Mouse (Mus musculus): Measurements from ENCODE around the gene 4930451I11Rik. TPM values are rescaled to one million over a fixed set of nuclear protein-coding genes. Genes with fewer than 3 reads are reported as not detected.

The 4930451I11Rik gene
- polyA plus RNA-seq, 1 experiment from 2014 or later = not detected

DNA sequence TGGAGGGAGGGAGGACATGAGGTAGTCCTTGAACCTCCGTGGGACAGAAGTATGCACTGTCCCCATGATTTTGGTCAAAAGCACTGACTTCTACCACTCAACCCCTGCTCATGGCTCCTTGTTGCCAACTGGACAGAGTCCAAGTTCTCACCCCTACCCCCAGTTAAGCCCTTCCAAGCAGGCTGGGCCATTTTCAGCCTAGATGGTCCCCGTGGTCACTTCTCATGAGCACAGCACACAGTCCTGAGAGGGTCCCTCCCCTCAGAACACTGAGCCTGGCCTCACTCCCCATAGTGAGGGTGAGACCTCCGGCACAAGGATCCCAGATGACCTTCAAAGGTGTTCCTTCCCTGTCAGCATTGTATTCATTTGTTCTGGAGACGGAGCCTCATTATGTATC is 42.3 kb downstream of the 4930451I11Rik start:
- Histone ChIP-seq H3K36me3 (peaks cover 63% of the 10 kb centered on the region), H3K27me3 (no peaks in the 10 kb centered on the region), H3K27ac (replicated peaks) (no peak overlapping the region), H3K4me3 (no peak overlapping the region), H3K9me3 (no peaks in the 10 kb centered on the region), H3K4me2 (replicated peaks) (no peak overlapping the region), H3K9ac (replicated peaks) (no peak overlapping the region), H3K4me1 (peaks cover 20% of the 10 kb centered on the region)
- ATAC-seq (ENCODE audit: low FRiP score, low read depth) = no peak
- 94% methylated on average over 4 of the region's 4 CpGs for WGBS

DNA sequence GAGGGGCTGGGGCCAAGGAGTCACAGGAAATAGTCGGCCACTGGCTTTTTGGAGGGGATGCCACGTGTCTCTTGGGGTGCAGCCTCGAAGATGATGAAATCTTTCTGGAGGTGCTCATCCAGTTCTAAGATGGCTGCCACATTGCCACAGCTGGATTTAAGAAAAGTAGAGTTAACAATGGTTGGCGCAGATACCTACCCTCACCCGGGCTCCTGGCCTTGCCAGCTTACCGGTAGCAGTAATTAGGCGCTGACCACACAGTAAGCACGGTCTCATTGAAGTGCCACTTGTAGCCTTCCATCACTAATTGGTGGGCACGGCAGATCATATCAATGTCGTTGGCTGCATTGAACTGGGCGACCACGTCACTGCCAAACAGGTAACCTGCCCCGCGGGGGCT is 45.3 kb downstream of the 4930451I11Rik start:
- Histone ChIP-seq H3K9ac (replicated peaks) (no peak overlapping the region), H3K4me1 (peaks cover 16% of the 10 kb centered on the region), H3K4me3 (no peak overlapping the region), H3K27ac (replicated peaks) (no peak overlapping the region), H3K36me3 (peaks cover 68% of the 10 kb centered on the region), H3K9me3 (no peaks in the 10 kb centered on the region), H3K27me3 (no peaks in the 10 kb centered on the region), H3K4me2 (replicated peaks) (no peak overlapping the region)
- 91% methylated on average over 14 of the region's 14 CpGs for WGBS
- no peak for ATAC-seq (ENCODE audit: low FRiP score, low read depth)

DNA sequence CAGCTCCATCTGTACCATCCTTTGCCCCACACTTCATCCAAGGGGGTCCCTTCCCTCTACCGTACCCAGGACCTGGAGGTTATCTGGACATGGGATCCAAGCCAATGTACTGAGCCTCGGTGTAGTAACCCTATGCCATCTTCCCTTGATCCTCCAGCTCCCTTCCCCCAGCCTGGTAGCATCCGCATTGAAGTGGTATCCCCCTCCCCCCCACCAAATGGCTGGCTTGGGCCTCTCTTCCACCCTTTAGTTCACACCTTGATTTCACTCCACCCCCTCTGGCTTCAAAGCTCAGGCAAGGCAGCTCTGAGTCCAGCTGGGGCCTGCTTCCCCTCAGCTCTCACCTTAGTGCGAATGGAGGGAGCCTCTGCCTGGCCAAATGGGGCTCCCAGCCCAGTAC is 46.4 kb downstream of the 4930451I11Rik start:
- 89% methylated on average over 4 of the region's 4 CpGs for WGBS

DNA sequence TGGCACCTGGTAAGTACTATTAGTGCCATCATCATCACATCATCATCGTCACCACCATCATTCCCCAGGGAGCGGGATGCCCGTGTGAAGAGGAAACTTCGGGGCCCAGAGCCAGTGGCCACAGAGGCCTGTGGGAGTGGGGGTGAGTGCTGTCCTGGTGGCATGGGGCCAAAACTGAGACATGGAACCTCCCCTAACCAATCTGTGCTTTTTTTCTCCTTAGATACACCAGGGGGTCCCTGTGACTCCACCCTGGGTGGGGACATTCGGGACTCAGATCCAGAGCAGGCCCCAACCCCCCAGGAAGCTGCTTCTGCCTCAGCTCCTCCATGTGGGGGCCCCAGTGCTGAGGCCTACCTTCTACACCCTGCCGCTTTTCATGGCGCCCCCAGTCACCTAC is 47.0 kb downstream of the 4930451I11Rik start:
- H3K36me3 ChIP-seq = peaks cover 59% of the 10 kb centered on the region

More for the DNA sequence above, 46.4 kb downstream of the 4930451I11Rik start:
- H3K4me1 ChIP-seq = peaks cover 14% of the 10 kb centered on the region
- no peak for ATAC-seq (ENCODE audit: low FRiP score, low read depth)
- H3K9ac ChIP-seq (replicated peaks) = no peak overlapping the region
- no peaks in the 10 kb centered on the region for H3K9me3 ChIP-seq
- H3K27ac ChIP-seq (replicated peaks) = no peak overlapping the region
- no peaks in the 10 kb centered on the region for H3K27me3 ChIP-seq
- H3K36me3 ChIP-seq = peaks cover 65% of the 10 kb centered on the region
- H3K4me3 ChIP-seq = no peak overlapping the region
- no peak overlapping the region for H3K4me2 ChIP-seq (replicated peaks)

DNA sequence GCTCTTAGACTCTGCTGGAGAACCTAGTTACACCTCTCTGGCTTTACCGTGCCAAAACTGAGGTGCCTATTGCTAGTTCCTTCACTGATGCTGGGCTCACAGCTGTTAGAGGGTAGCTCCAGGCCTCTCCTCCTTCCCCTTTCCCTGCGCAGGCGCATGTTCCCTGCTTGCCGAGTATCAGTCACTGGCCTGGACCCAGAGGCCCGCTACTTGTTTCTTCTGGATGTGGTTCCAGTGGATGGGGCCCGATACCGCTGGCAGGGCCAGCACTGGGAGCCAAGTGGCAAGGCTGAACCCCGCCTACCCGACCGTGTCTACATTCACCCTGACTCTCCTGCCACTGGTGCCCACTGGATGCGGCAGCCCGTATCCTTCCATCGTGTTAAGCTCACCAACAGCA is 48.7 kb downstream of the 4930451I11Rik start:
- Histone ChIP-seq H3K36me3 (peaks cover 42% of the 10 kb centered on the region), H3K27ac (replicated peaks) (peak overlapping the region; percentile 20; the same call in 1 of the 2 replicates), H3K4me2 (replicated peaks) (no peak overlapping the region), H3K9ac (replicated peaks) (no peak overlapping the region), H3K4me1 (peaks cover 27% of the 10 kb centered on the region), H3K4me3 (no peak overlapping the region), H3K27me3 (no peaks in the 10 kb centered on the region), H3K9me3 (no peaks in the 10 kb centered on the region)
- 87% methylated on average over 13 of the region's 13 CpGs for WGBS
- no peak for ATAC-seq (ENCODE audit: low FRiP score, low read depth)

More for the DNA sequence above, 47.0 kb downstream of the 4930451I11Rik start:
- no peak overlapping the region for H3K4me3 ChIP-seq
- no peaks in the 10 kb centered on the region for H3K27me3 ChIP-seq
- H3K27ac ChIP-seq (replicated peaks) = no peak overlapping the region
- no peak overlapping the region for H3K9ac ChIP-seq (replicated peaks)
- no peak for ATAC-seq (ENCODE audit: low FRiP score, low read depth)
- H3K4me1 ChIP-seq = peaks cover 20% of the 10 kb centered on the region
- no peak overlapping the region for H3K4me2 ChIP-seq (replicated peaks)
- H3K9me3 ChIP-seq = no peaks in the 10 kb centered on the region
- 97% methylated on average over 7 of the region's 7 CpGs for WGBS

DNA sequence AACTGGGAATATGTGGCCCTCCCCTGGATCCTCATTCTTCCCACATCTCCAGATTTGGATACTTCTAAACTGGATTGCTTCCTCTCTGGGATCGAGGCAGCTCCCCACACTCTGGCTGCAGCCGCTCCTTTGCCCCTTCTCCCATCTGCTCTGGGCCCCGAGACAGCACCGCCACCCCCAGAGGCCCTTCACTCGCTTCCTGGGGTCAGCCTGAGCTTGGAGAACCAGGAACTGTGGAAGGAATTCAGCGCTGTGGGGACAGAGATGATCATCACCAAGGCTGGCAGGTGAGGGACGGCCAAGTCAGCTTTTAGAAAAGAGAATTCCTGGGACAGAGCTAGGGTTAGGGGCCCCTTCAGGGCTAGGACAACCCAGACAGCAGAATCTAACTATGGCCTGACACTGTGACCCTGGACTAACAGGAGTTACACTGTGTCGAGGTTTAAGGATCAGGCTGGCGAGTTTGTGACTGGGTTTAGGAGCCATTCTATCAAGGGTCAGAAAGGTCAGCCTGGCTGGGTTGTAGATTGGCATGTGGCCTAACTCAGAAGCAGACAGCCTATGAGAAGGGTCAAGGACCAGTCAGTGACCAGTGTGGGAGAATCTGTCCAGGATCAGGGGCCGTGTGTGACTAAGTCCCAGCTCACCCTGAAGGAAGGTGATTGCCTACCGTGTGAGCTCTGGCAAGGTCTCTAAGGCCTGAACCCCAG is 49.6 kb downstream of the 4930451I11Rik start:
- Histone ChIP-seq H3K9me3 (no peaks in the 10 kb centered on the region), H3K9ac (replicated peaks) (peak overlapping the region; percentile 53; the same call in 1 of the 2 replicates), H3K4me3 (no peak overlapping the region), H3K27me3 (no peaks in the 10 kb centered on the region), H3K4me1 (peaks cover 35% of the 10 kb centered on the region), H3K36me3 (peaks cover 33% of the 10 kb centered on the region), H3K4me2 (replicated peaks) (peak overlapping the region; percentile 87), H3K27ac (replicated peaks) (no peak overlapping the region)
- WGBS = 41% methylated on average over 11 of the region's 11 CpGs
- ATAC-seq (ENCODE audit: low FRiP score, low read depth) = no peak

DNA sequence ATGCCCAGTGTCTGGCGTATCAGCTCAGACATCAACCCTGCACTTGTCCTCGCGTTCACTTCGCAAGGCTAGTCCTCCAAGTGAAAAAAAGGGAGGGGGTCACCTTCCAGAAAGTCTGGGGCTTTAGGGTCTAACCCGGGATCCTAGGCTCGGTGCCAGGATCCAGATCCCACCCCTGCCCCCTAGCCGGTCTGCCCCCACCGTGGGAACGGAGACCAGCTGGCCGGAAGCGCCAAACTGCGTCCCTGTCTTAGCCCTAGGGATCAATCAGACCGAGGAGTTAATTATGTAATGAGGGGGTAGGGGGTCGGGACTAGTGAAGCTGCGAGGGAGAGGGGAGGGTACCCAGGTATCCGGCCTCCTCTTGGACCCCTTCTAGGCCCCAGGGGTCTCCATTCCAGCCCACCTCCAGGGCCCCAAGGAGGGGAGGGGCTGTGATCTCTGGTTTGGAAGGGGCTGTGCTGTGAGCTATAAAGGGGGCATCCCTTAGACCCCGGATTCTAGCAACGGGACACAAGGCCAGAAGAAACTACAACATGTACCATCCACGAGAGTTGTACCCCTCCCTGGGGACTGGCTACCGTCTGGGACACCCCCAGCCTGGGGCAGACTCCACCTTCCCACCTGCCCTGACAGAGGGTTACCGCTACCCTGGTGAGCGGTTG is 50.3 kb downstream of the 4930451I11Rik start, which contains the start of gene Tbx6:
Tbx6 (plus strand) TSS at position 513 of the 665 bp plus-strand sequence.
- WGBS = 5% methylated on average over 22 of the region's 22 CpGs
- peaks cover 39% of the 10 kb centered on the region for H3K4me1 ChIP-seq
- peak within 1 kb of the TSS; percentile 87 for H3K4me2 ChIP-seq (replicated peaks)

More for the DNA sequence above, 50.3 kb downstream of the 4930451I11Rik start, which contains the start of gene Tbx6:
- H3K4me3 ChIP-seq = peak within 1 kb of the TSS; percentile 42
- peaks cover 26% of the 10 kb centered on the region for H3K36me3 ChIP-seq
- no peaks in the 10 kb centered on the region for H3K9me3 ChIP-seq
- H3K27ac ChIP-seq (replicated peaks) = peak within 1 kb of the TSS; percentile 81
- H3K9ac ChIP-seq (replicated peaks) = peak within 1 kb of the TSS; percentile 53
- ATAC-seq (ENCODE audit: low FRiP score, low read depth) = peak; percentile 19
- H3K27me3 ChIP-seq = no peaks in the 10 kb centered on the region

Other genes starting within 250 kb of the 4930451I11Rik start
- 0.27 and 0.63 TPM in 2 replicates for gene Apobr, start 246.7 kb downstream of the 4930451I11Rik start, polyA plus RNA-seq (2016; fragmentation: Nextera tagmentation; extraction: Ambion mirVana)
- gene Cln3, start 245.8 kb downstream of the 4930451I11Rik start, polyA plus RNA-seq (2016; fragmentation: Nextera tagmentation; extraction: Ambion mirVana) = 26.1 and 29.2 TPM in 2 replicates
- gene Il27, start 236.7 kb downstream of the 4930451I11Rik start, polyA plus RNA-seq (2016; fragmentation: Nextera tagmentation; extraction: Ambion mirVana) = not detected in 2 replicates
- 4.4 and 7.9 TPM in 2 replicates for gene Nupr1, start 200.8 kb downstream of the 4930451I11Rik start, polyA plus RNA-seq (2016; fragmentation: Nextera tagmentation; extraction: Ambion mirVana)
- 44.1 and 46.4 TPM in 2 replicates for gene Sgf29, start 182.3 kb downstream of the 4930451I11Rik start, polyA plus RNA-seq (2016; fragmentation: Nextera tagmentation; extraction: Ambion mirVana)
- gene Sult1a1, start 155.2 kb downstream of the 4930451I11Rik start, polyA plus RNA-seq (2016; fragmentation: Nextera tagmentation; extraction: Ambion mirVana) = 0.45 and 1.1 TPM in 2 replicates
- 151 TPM in 2 replicates for gene Bola2, start 136.2 kb downstream of the 4930451I11Rik start, polyA plus RNA-seq (2016; fragmentation: Nextera tagmentation; extraction: Ambion mirVana)
- gene Slx1b, start 135.9 kb downstream of the 4930451I11Rik start, polyA plus RNA-seq (2016; fragmentation: Nextera tagmentation; extraction: Ambion mirVana) = 16.6 and 19.1 TPM in 2 replicates
- 60.8 and 65.9 TPM in 2 replicates for gene Coro1a, start 123.9 kb downstream of the 4930451I11Rik start, polyA plus RNA-seq (2016; fragmentation: Nextera tagmentation; extraction: Ambion mirVana)
- gene Mapk3, start 72.0 kb downstream of the 4930451I11Rik start, polyA plus RNA-seq (2016; fragmentation: Nextera tagmentation; extraction: Ambion mirVana) = 56.1 and 58.0 TPM in 2 replicates
- gene Gdpd3, start 65.3 kb downstream of the 4930451I11Rik start, polyA plus RNA-seq (2016; fragmentation: Nextera tagmentation; extraction: Ambion mirVana) = 2.0 and 2.4 TPM in 2 replicates
- 125 and 126 TPM in 2 replicates for gene Ypel3, start 54.7 kb downstream of the 4930451I11Rik start, polyA plus RNA-seq (2016; fragmentation: Nextera tagmentation; extraction: Ambion mirVana)
- 0.64 and 0.65 TPM in 2 replicates for gene Tbx6, start 50.2 kb downstream of the 4930451I11Rik start, polyA plus RNA-seq (2016; fragmentation: Nextera tagmentation; extraction: Ambion mirVana)
- 315 and 323 TPM in 2 replicates for gene Ppp4c, start 39.1 kb downstream of the 4930451I11Rik start, polyA plus RNA-seq (2016; fragmentation: Nextera tagmentation; extraction: Ambion mirVana)
- gene Fam57b, start 34.0 kb downstream of the 4930451I11Rik start, polyA plus RNA-seq (2016; fragmentation: Nextera tagmentation; extraction: Ambion mirVana) = 19.3 and 20.0 TPM in 2 replicates
- gene Doc2a, start 15.8 kb upstream of the 4930451I11Rik start, polyA plus RNA-seq (2016; fragmentation: Nextera tagmentation; extraction: Ambion mirVana) = 6.3 and 7.7 TPM in 2 replicates
- gene Hirip3, start 30.3 kb upstream of the 4930451I11Rik start, polyA plus RNA-seq (2016; fragmentation: Nextera tagmentation; extraction: Ambion mirVana) = 43.1 and 51.6 TPM in 2 replicates
- 90.9 and 96.0 TPM in 2 replicates for gene Ino80e, start 30.7 kb upstream of the 4930451I11Rik start, polyA plus RNA-seq (2016; fragmentation: Nextera tagmentation; extraction: Ambion mirVana)
- 68.3 and 71.0 TPM in 2 replicates for gene Taok2, start 53.1 kb upstream of the 4930451I11Rik start, polyA plus RNA-seq (2016; fragmentation: Nextera tagmentation; extraction: Ambion mirVana)
- 32.7 and 36.5 TPM in 2 replicates for gene Tmem219, start 91.3 kb upstream of the 4930451I11Rik start, polyA plus RNA-seq (2016; fragmentation: Nextera tagmentation; extraction: Ambion mirVana)
- gene Kctd13, start 97.2 kb upstream of the 4930451I11Rik start, polyA plus RNA-seq (2016; fragmentation: Nextera tagmentation; extraction: Ambion mirVana) = 50.5 and 53.7 TPM in 2 replicates
- 1.6 and 2.7 TPM in 2 replicates for gene Asphd1, start 117.9 kb upstream of the 4930451I11Rik start, polyA plus RNA-seq (2016; fragmentation: Nextera tagmentation; extraction: Ambion mirVana)
- gene Sez6l2, start 118.9 kb upstream of the 4930451I11Rik start, polyA plus RNA-seq (2016; fragmentation: Nextera tagmentation; extraction: Ambion mirVana) = 13.8 and 16.9 TPM in 2 replicates
- gene Cdipt, start 144.3 kb upstream of the 4930451I11Rik start, polyA plus RNA-seq (2016; fragmentation: Nextera tagmentation; extraction: Ambion mirVana) = 81.1 and 87.2 TPM in 2 replicates
- 1.0 and 1.3 TPM in 2 replicates for gene Cdiptos, start 144.5 kb upstream of the 4930451I11Rik start, polyA plus RNA-seq (2016; fragmentation: Nextera tagmentation; extraction: Ambion mirVana)
- 5.0 and 5.8 TPM in 2 replicates for gene Mvp, start 183.0 kb upstream of the 4930451I11Rik start, polyA plus RNA-seq (2016; fragmentation: Nextera tagmentation; extraction: Ambion mirVana)
- 0.32 and 0.39 TPM in 2 replicates for gene Pagr1b, start 184.8 kb upstream of the 4930451I11Rik start, polyA plus RNA-seq (2016; fragmentation: Nextera tagmentation; extraction: Ambion mirVana)
- 53.1 and 65.0 TPM in 2 replicates for gene Pagr1a, start 185.7 kb upstream of the 4930451I11Rik start, polyA plus RNA-seq (2016; fragmentation: Nextera tagmentation; extraction: Ambion mirVana)
- 56.8 and 66.8 TPM in 2 replicates for gene Gm42742, start 189.5 kb upstream of the 4930451I11Rik start, polyA plus RNA-seq (2016; fragmentation: Nextera tagmentation; extraction: Ambion mirVana)
- 4.3 and 5.5 TPM in 2 replicates for gene Prrt2, start 189.6 kb upstream of the 4930451I11Rik start, polyA plus RNA-seq (2016; fragmentation: Nextera tagmentation; extraction: Ambion mirVana)
- 118 and 133 TPM in 2 replicates for gene Maz, start 195.4 kb upstream of the 4930451I11Rik start, polyA plus RNA-seq (2016; fragmentation: Nextera tagmentation; extraction: Ambion mirVana)
- 129 and 136 TPM in 2 replicates for gene Kif22, start 210.8 kb upstream of the 4930451I11Rik start, polyA plus RNA-seq (2016; fragmentation: Nextera tagmentation; extraction: Ambion mirVana)